Mouse (Mus musculus): ENCODE measurements at regions not wholly inside any gene's neighbourhood (a gene's known extent, or its start where the extent isn't known, plus 50 kb on each side); places are given as distances from the start of the nearest gene placed in this dataset.
A peak's percentile ranks its signal among the peaks of the same experiment; 100 is the strongest.
"Not testable (repeated sequence)": the region's sequence is repeated elsewhere in the genome, so short reads cannot be mapped to it uniquely, and the experiment has no call there.

DNA sequence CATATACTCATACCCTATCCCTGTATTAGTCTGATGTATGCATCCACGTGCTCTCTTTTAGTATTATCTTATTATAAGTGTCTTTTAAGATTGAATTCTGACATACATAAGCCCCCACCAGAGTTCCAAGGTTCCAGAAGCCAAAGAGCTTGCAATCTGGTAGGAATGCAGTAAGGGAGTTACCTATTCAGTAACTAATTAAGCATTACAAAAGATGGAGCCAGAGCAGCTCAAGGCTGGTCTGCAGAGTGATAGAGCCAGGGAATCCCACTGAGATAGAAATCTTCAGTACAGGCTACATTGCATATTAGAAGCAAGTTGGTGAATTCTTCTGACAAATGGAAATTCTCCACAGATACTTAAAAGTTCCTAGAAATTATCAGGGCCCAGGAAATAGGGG is 790.7 kb downstream of the Prdm13 start:
- not testable (repeated sequence) for DNase-seq (ENCODE audit: low read depth, low spot score)

DNA sequence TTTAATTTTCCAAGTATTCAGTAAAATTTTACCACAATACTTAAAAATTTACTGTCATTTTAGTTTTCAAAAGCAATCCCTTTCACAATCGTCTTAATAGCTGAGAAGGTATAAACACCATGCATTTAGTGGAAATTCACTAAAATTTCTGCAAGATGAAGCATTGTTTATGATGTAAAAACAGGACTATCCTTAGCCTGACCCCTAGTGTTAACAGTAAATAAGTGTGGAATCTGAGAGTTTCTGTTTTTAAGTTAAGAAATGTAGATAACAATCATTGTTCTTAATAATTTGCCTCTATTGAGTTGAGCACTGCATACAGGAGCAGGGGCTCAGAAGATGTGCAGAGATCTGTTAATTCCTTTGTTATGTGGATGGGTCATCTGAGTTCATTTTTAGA is 791.9 kb downstream of the Prdm13 start:
- peak; percentile 13 for DNase-seq (ENCODE audit: low read depth, low spot score)

DNA sequence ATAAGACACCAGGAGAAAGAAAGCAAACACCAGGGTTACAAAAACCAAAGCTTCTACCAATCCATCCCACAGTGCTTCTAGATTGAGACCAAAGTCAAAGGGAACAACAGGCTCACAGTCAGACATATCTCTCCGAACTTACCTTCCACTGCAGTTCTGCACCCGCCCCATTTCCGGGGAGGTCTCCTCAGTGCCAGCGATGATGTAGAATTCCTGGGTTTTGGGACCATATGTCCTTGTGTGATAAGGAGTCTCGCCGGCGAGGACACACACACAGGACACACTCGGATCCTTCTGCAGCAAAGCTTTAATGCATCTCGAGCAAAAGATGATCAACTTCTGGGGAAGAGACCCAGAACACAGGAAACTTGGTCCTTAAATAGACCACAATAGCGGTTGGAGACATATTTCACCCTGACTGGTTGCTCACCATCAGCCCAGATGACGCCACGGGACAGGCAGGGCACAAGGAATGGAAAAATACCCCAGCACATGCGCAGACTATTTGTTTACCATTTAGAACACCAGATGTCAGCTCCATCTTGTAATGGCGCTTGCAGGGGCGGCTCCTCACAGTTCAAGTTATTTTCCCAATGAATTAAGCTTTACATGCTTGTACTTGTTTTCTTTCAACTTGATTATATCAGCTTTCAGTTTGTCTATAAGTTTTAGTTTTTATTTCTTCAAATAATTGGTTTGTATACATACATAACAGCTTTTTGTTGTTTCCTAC is 824.9 kb downstream of the Prdm13 start:
- DNase-seq (ENCODE audit: low read depth, low spot score): no peak

DNA sequence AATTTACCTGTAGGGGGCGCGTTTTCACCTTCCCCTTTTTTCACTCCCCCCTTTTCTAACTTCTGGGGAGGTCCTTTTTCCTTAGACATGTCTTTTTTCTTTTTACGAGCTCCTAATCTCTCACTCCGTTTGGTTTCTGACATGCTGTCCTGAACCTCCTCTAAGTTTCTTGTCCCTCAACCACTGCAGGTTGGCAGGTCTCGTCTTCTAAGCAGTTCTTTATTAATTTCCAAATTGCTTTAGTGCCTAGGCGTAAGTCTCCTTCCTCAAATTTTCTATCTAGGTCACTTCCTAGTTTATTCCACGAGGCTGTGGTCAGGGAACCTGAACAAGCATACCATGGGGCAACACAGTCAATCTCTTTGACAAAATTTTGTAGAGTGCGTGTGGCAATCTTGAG is 825.7 kb downstream of the Prdm13 start:
- not testable (repeated sequence) for DNase-seq (ENCODE audit: low read depth, low spot score)

GRCm38 (mm10) chr4:20848424-20848823 is 837.3 kb downstream of the Prdm13 start:
- DNase-seq (ENCODE audit: low read depth, low spot score): no peak

GRCm38 (mm10) chr4:20844570-20844969 is 841.2 kb downstream of the Prdm13 start:
- peak; percentile 54 for DNase-seq (ENCODE audit: low read depth, low spot score)
